Mouse (Mus musculus) liver, postnatal 0 days (tissue): ENCODE data around the gene Slc25a35. TPM values are rescaled to one million over a fixed set of nuclear protein-coding genes. Genes with fewer than 3 reads are reported as not detected.
"Not testable (repeated sequence)": the region's sequence is repeated elsewhere in the genome, so short reads cannot be mapped to it uniquely, and the experiment has no call there.

Experiments used
- ATAC-seq: fragments of 200-750 bp; cut with Nextera tagmentation; 2 replicates; pipeline ENCODE4 v1.8.0; 2017; ENCODE audit warnings: mild to moderate bottlenecking, moderate library complexity
- DNase-seq: peaks from one replicate; pipeline ENCODE4 v3.0.0-alpha.2; 2016
- H3K27ac ChIP-seq: fragments of 300-500 bp; sonication (generic); 2 replicates; pipeline ENCODE4 v1.5.1; 2014; ENCODE audit warnings: antibody characterized with exemption, moderate library complexity, mild to moderate bottlenecking, low read depth
- H3K27me3 ChIP-seq: fragments of 300-500 bp; sonication (generic); 2 replicates; pipeline ENCODE4 v1.6.1; 2014; ENCODE audit warnings: low read length, control low read depth, mixed read lengths; ENCODE audit not compliant: insufficient read depth
- H3K36me3 ChIP-seq: fragments of 300-500 bp; sonication (generic); replicated peaks from 2 replicates; pipeline ENCODE4 v1.6.1; 2014; ENCODE audit warnings: mild to moderate bottlenecking, control low read depth, low read length, moderate library complexity, mixed read lengths; ENCODE audit not compliant: insufficient read depth
- H3K4me1 ChIP-seq: fragments of 300-500 bp; sonication (generic); 2 replicates; pipeline ENCODE4 v1.6.1; 2014; ENCODE audit warnings: antibody characterized with exemption, mild to moderate bottlenecking, control low read depth; ENCODE audit not compliant: insufficient read depth
- H3K4me2 ChIP-seq: fragments of 300-500 bp; sonication (generic); 2 replicates; pipeline ENCODE4 v1.6.1; 2014; ENCODE audit warnings: low read depth, mild to moderate bottlenecking, low read length, moderate library complexity, mixed read lengths
- H3K4me3 ChIP-seq: fragments of 300-500 bp; sonication (generic); 2 replicates; pipeline ENCODE4 v1.5.1; 2014; ENCODE audit warnings: low read depth, low read length
- H3K9ac ChIP-seq: fragments of 300-500 bp; sonication (generic); replicated peaks from 2 replicates; pipeline ENCODE4 v1.6.1; 2014; ENCODE audit warnings: mild to moderate bottlenecking, moderate library complexity
- H3K9me3 ChIP-seq: fragments of 300-500 bp; sonication (generic); 2 replicates; pipeline ENCODE4 v1.6.1; 2016; ENCODE audit warnings: mild to moderate bottlenecking, control low read depth, low read length, mixed read lengths
- CTCF ChIP-seq: sonication (generic); IDR thresholded peaks from 2 replicates; pipeline ENCODE4 v1.5.1; 2016; ENCODE audit warnings: antibody characterized with exemption, low read depth
- EP300 ChIP-seq: IDR thresholded peaks from 2 replicates; pipeline ENCODE4 v1.6.1; 2016; ENCODE audit warnings: antibody characterized with exemption, low read depth, mild to moderate bottlenecking
- WGBS: fragments of 180-500 bp; shearing (Covaris S2); extraction: QIAGEN DNeasy Blood & Tissue Kit; methylation state at CpG from one replicate; pipeline ENCODE4 v1.1.7; 2014; ENCODE audit not compliant: insufficient replicate concordance; 5-methylcytosine and 5-hydroxymethylcytosine counted together
- polyA plus RNA-seq: library from polyadenylated mRNA; unstranded; fragments of >200 nt; fragmentation: Nextera tagmentation; extraction: Ambion mirVana; gene quantifications from 2 replicates; pipeline ENCODE4 v1.2.1, GENCODE M21; 2015

Slc25a35 gene
- polyA plus RNA-seq, 1 experiment from 2014 or later: 0.60 TPM

GRCm38 (mm10) chr11:68993122-68993521, 25.2 kb downstream of the Slc25a35 start:
- no peak overlapping the region for H3K27ac ChIP-seq
- H3K4me2 ChIP-seq: no peak overlapping the region
- H3K4me3 ChIP-seq: no peak overlapping the region
- no peaks in the 10 kb centered on the region for H3K9me3 ChIP-seq
- WGBS: 87% methylated on average over 7 of the region's 7 CpGs
- H3K9ac ChIP-seq: no peak overlapping the region
- peaks cover 76% of the 10 kb centered on the region for H3K36me3 ChIP-seq
- no peaks in the 10 kb centered on the region for H3K4me1 ChIP-seq
- TF ChIP-seq CTCF: no peak
- TF ChIP-seq EP300: no peak
- ATAC-seq (no peak), DNase-seq (no peak)
- no peaks in the 10 kb centered on the region for H3K27me3 ChIP-seq

- 89% methylated on average over 3 of the region's 3 CpGs for WGBS
Measured at GRCm38 (mm10) chr11:68994377-68994776, 26.4 kb downstream of the Slc25a35 start.

GRCm38 (mm10) chr11:68997080-68997479, 29.1 kb downstream of the Slc25a35 start:
- H3K36me3 ChIP-seq: peaks cover 84% of the 10 kb centered on the region

More at GRCm38 (mm10) chr11:68994377-68994776, 26.4 kb downstream of the Slc25a35 start:
- TF ChIP-seq CTCF: peak; percentile 45
- no peak for TF ChIP-seq EP300
- Histone ChIP-seq H3K36me3 (peaks cover 79% of the 10 kb centered on the region), H3K4me3 (no peak overlapping the region), H3K27me3 (no peaks in the 10 kb centered on the region), H3K9me3 (no peaks in the 10 kb centered on the region), H3K4me2 (no peak overlapping the region), H3K27ac (no peak overlapping the region), H3K9ac (no peak overlapping the region), H3K4me1 (no peaks in the 10 kb centered on the region)
- ATAC-seq (no peak), DNase-seq (no peak)

GRCm38 (mm10) chr11:69002782-69003181, 34.9 kb downstream of the Slc25a35 start:
- not testable (repeated sequence) for H3K9me3 ChIP-seq, DNase-seq, H3K27me3 ChIP-seq, H3K4me1 ChIP-seq, H3K9ac ChIP-seq, H3K4me2 ChIP-seq, H3K27ac ChIP-seq, ATAC-seq, H3K4me3 ChIP-seq
- 88% methylated on average over 4 of the region's 4 CpGs for WGBS
- H3K36me3 ChIP-seq: peaks cover 48% of the 10 kb centered on the region

More at GRCm38 (mm10) chr11:68997080-68997479, 29.1 kb downstream of the Slc25a35 start:
- Histone ChIP-seq H3K9me3 (no peaks in the 10 kb centered on the region), H3K27me3 (no peaks in the 10 kb centered on the region), H3K27ac (no peak overlapping the region), H3K4me3 (no peak overlapping the region), H3K4me2 (no peak overlapping the region), H3K9ac (peak overlapping the region; percentile 11; the same call in 1 of the 2 replicates), H3K4me1 (no peaks in the 10 kb centered on the region)
- TF ChIP-seq EP300: no peak
- TF ChIP-seq CTCF: no peak
- no peak for ATAC-seq
- WGBS: 76% methylated on average over 4 of the region's 4 CpGs
- DNase-seq: no peak

- no peak for TF ChIP-seq EP300
- peak; percentile 45 for TF ChIP-seq CTCF
- no peak overlapping the region for H3K27ac ChIP-seq
- H3K27me3 ChIP-seq: no peaks in the 10 kb centered on the region
- no peak overlapping the region for H3K4me3 ChIP-seq
- H3K9ac ChIP-seq: no peak overlapping the region
- 59% methylated on average over 4 of the region's 4 CpGs for WGBS
- no peak for DNase-seq
- H3K36me3 ChIP-seq: peaks cover 40% of the 10 kb centered on the region
- no peak for ATAC-seq
- H3K4me1 ChIP-seq: peaks cover 10% of the 10 kb centered on the region
- no peaks in the 10 kb centered on the region for H3K9me3 ChIP-seq
- H3K4me2 ChIP-seq: no peak overlapping the region
Measured at GRCm38 (mm10) chr11:69003592-69003991, 35.7 kb downstream of the Slc25a35 start.

GRCm38 (mm10) chr11:69005193-69005592, 37.3 kb downstream of the Slc25a35 start:
- WGBS: 61% methylated on average over 7 of the region's 7 CpGs
- DNase-seq (no peak), ATAC-seq (peak; percentile 32; the same call in 1 of the 2 replicates)
- H3K4me2 ChIP-seq: no peak overlapping the region
- H3K27me3 ChIP-seq: no peaks in the 10 kb centered on the region
- H3K9ac ChIP-seq: no peak overlapping the region; the same call in 1 of the 2 replicates
- no peak overlapping the region for H3K27ac ChIP-seq
- H3K9me3 ChIP-seq: no peaks in the 10 kb centered on the region
- peaks cover 29% of the 10 kb centered on the region for H3K36me3 ChIP-seq
- peaks cover 10% of the 10 kb centered on the region for H3K4me1 ChIP-seq
- no peak overlapping the region for H3K4me3 ChIP-seq
- TF ChIP-seq CTCF (no peak), EP300 (no peak)

- not testable (repeated sequence) for ATAC-seq, H3K9ac ChIP-seq, H3K27ac ChIP-seq, H3K9me3 ChIP-seq, H3K27me3 ChIP-seq, DNase-seq, H3K4me2 ChIP-seq
- peaks cover 16% of the 10 kb centered on the region for H3K36me3 ChIP-seq
- H3K4me1 ChIP-seq: peaks cover 10% of the 10 kb centered on the region
- 0 out of 2 replicates have a peak overlapping the region, but pooled peaks have one; percentile 86 for H3K4me3 ChIP-seq
Measured at GRCm38 (mm10) chr11:69006575-69006974, 38.6 kb downstream of the Slc25a35 start.
